Mouse (Mus musculus): Measurements from ENCODE around the gene Rps15. TPM values are rescaled to one million over a fixed set of nuclear protein-coding genes. Genes with fewer than 3 reads are reported as not detected.

Gene Rps15
- polyA plus RNA-seq, 1 experiment, result 4,761 TPM

DNA sequence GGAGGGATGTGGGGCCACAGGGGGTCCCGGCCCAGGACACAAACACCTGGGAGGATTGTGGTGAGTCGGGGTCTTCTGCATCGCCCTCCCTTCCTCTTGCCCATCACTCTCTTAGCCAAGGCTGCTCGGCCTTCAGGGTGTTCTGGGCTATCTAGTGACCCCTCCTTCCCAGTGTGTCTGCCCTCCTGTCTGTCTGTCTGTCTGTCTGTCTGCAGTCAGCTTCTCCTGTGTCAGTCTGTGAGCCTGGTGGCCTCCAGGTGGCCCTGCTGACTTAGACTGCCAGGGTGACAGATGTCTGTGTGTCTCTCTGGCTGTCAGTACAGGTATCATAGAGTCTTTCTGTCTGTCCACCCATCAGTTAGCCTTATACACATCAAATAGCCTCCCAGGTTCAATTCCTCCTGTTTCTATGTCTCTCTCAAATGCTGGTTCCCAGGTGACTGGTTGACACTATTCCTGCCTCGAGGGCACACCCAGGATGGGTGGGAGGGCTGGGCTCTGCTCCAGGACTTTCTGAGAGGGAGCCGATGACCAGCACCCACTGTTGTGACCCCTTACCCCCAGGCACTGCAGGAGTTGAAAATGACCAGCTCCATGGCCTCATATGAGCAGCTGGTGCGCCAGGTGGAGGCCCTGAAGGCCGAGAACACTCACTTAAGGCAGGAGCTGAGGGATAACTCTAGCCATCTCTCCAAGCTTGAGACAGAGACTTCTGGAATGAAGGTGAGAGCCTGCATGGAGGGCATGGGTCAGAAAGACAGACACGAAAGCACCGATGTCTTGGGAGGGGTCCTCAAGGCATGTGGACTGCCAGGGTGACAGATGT, 9.2 kb downstream of the Rps15 start:
- Histone ChIP-seq H3K36me3 (ENCODE audit: control insufficient read depth, insufficient read depth) (no peaks in the 10 kb centered on the region), H3ac (ENCODE audit: control insufficient read depth, insufficient read length) (no peak overlapping the region), H3K4me3 (no peak overlapping the region), H3K79me2 (ENCODE audit: control insufficient read depth, insufficient read depth) (no peaks in the 10 kb centered on the region), H3K4me2 (ENCODE audit: low read depth) (no peak overlapping the region), H3K27me3 (ENCODE audit: control insufficient read depth, insufficient read depth, insufficient read length) (peaks cover 47% of the 10 kb centered on the region)
- no peak for TF ChIP-seq SRF (IDR thresholded peaks at IDR 0.05; ENCODE audit: control insufficient read depth, insufficient read length, low read depth)
- no peak for TF ChIP-seq CEBPB (IDR thresholded peaks at IDR 0.05; ENCODE audit: insufficient read depth, poor library complexity, severe bottlenecking)
- TF ChIP-seq E2F4 (IDR thresholded peaks at IDR 0.05; ENCODE audit: insufficient read depth), result no peak
- TF ChIP-seq POLR2A (IDR thresholded peaks at IDR 0.05; ENCODE audit: insufficient read length, low read depth), result no peak

DNA sequence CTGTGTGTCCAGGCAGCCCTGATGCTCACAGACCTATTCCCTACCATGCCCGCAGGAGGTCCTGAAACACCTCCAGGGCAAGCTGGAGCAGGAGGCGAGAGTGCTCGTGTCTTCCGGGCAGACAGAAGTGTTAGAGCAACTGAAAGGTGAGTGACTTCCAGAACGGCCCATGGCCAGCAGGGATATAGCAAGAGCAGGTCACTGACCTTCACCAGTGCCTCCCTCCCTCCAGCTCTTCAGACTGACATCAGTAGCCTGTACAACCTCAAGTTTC, 9.8 kb downstream of the Rps15 start:
- Histone ChIP-seq H3K27me3 (ENCODE audit: control insufficient read depth, insufficient read depth, insufficient read length) (peaks cover 52% of the 10 kb centered on the region), H3K4me2 (ENCODE audit: low read depth) (peak overlapping the region; percentile 61)

DNA sequence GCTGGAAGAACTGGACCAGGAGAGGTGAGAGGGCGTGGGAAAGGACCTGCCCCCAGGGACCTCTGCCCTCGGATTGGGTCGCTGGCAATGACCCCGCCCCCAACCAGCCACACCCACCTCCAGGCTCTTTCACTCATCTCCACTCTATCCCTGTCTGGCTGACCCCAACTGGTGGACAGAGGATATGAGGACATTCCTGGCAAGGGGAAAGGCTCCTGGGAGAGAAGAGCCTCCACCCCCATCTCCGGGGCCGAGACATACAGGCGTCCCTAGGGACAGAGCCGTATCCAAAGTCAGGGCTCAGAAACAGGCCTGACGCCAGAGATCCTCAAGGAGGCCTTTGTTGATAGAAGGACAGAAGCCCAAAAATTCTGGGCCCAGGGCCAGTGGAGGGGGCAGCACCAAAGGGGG, 10.2 kb downstream of the Rps15 start:
- H3K4me3 ChIP-seq, result no peak overlapping the region
- H3K4me2 ChIP-seq (ENCODE audit: low read depth), result peak overlapping the region; percentile 61
- H3ac ChIP-seq (ENCODE audit: control insufficient read depth, insufficient read length), result no peak overlapping the region
- H3K27me3 ChIP-seq (ENCODE audit: control insufficient read depth, insufficient read depth, insufficient read length), result peaks cover 56% of the 10 kb centered on the region
- H3K79me2 ChIP-seq (ENCODE audit: control insufficient read depth, insufficient read depth), result no peaks in the 10 kb centered on the region
- no peaks in the 10 kb centered on the region for H3K36me3 ChIP-seq (ENCODE audit: control insufficient read depth, insufficient read depth)
- TF ChIP-seq USF1 (IDR thresholded peaks at IDR 0.05; ENCODE audit: low read depth) (no peak), MYOD1 (IDR thresholded peaks at IDR 0.05; ENCODE audit: control insufficient read depth in 1 of 3, insufficient read length in 2 of 3, low read depth in 2 of 3) (no peak), E2F4 (IDR thresholded peaks at IDR 0.05; ENCODE audit: insufficient read depth) (no peak), POLR2A (IDR thresholded peaks at IDR 0.05; ENCODE audit: insufficient read length, low read depth) (no peak), TCF12 (IDR thresholded peaks at IDR 0.05; ENCODE audit: insufficient read depth, poor library complexity, severe bottlenecking) (no peak), MAX (IDR thresholded peaks at IDR 0.05; ENCODE audit: low read depth) (no peak), MYOG (IDR thresholded peaks at IDR 0.05; ENCODE audit: control insufficient read depth in 1 of 3, insufficient read depth in 1 of 3, insufficient read length in 2 of 3, low read depth in 2 of 3) (no peak), CEBPB (IDR thresholded peaks at IDR 0.05; ENCODE audit: insufficient read depth, poor library complexity, severe bottlenecking) (no peak), REST (IDR thresholded peaks at IDR 0.05; ENCODE audit: insufficient read depth, insufficient read length) (no peak), SRF (IDR thresholded peaks at IDR 0.05; ENCODE audit: control insufficient read depth, insufficient read length, low read depth) (no peak), TCF3 (IDR thresholded peaks at IDR 0.05; ENCODE audit: insufficient read length, low read depth) (no peak), POLR2AphosphoS2 (IDR thresholded peaks at IDR 0.05; ENCODE audit: insufficient read length, low read depth) (no peak)

More for the DNA sequence above, 9.8 kb downstream of the Rps15 start:
- Histone ChIP-seq H3K4me3 (no peak overlapping the region), H3K36me3 (ENCODE audit: control insufficient read depth, insufficient read depth) (no peaks in the 10 kb centered on the region), H3ac (ENCODE audit: control insufficient read depth, insufficient read length) (no peak overlapping the region), H3K79me2 (ENCODE audit: control insufficient read depth, insufficient read depth) (no peaks in the 10 kb centered on the region)
- TF ChIP-seq MAX (IDR thresholded peaks at IDR 0.05; ENCODE audit: low read depth) (no peak), TCF3 (IDR thresholded peaks at IDR 0.05; ENCODE audit: insufficient read length, low read depth) (no peak), SRF (IDR thresholded peaks at IDR 0.05; ENCODE audit: control insufficient read depth, insufficient read length, low read depth) (no peak), POLR2A (IDR thresholded peaks at IDR 0.05; ENCODE audit: insufficient read length, low read depth) (no peak), POLR2AphosphoS2 (IDR thresholded peaks at IDR 0.05; ENCODE audit: insufficient read length, low read depth) (no peak), CEBPB (IDR thresholded peaks at IDR 0.05; ENCODE audit: insufficient read depth, poor library complexity, severe bottlenecking) (no peak), E2F4 (IDR thresholded peaks at IDR 0.05; ENCODE audit: insufficient read depth) (no peak), REST (IDR thresholded peaks at IDR 0.05; ENCODE audit: insufficient read depth, insufficient read length) (no peak), TCF12 (IDR thresholded peaks at IDR 0.05; ENCODE audit: insufficient read depth, poor library complexity, severe bottlenecking) (no peak), USF1 (IDR thresholded peaks at IDR 0.05; ENCODE audit: low read depth) (no peak), MYOG (IDR thresholded peaks at IDR 0.05; ENCODE audit: control insufficient read depth in 1 of 3, insufficient read depth in 1 of 3, insufficient read length in 2 of 3, low read depth in 2 of 3) (no peak), MYOD1 (IDR thresholded peaks at IDR 0.05; ENCODE audit: control insufficient read depth in 1 of 3, insufficient read length in 2 of 3, low read depth in 2 of 3) (no peak)

DNA sequence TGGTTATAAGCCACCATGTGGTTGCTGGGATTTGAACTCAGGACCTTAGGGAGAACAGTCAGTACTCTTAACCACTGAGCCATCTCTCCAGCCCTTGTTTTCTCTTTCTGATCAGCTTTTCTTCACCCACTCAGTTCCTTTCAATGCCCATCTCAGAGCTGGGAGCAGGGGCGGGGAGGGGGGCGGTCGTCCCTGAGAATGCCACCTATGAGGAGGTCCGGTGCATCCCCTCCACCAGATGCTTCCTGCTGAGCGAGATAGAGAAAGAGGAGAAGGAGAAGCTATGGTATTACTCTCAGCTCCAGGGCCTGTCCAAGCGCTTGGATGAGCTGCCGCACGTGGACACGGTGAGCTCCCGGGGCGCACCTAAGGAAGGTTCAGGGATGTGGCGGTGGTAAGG, 12.2 kb downstream of the Rps15 start:
- Histone ChIP-seq H3K79me2 (ENCODE audit: control insufficient read depth, insufficient read depth) (no peaks in the 10 kb centered on the region), H3K27me3 (ENCODE audit: control insufficient read depth, insufficient read depth, insufficient read length) (peaks cover 64% of the 10 kb centered on the region), H3ac (ENCODE audit: control insufficient read depth, insufficient read length) (no peak overlapping the region), H3K4me2 (ENCODE audit: low read depth) (no peak overlapping the region), H3K36me3 (ENCODE audit: control insufficient read depth, insufficient read depth) (no peaks in the 10 kb centered on the region), H3K4me3 (no peak overlapping the region)
- TF ChIP-seq REST (IDR thresholded peaks at IDR 0.05; ENCODE audit: insufficient read depth, insufficient read length) (no peak), TCF12 (IDR thresholded peaks at IDR 0.05; ENCODE audit: insufficient read depth, poor library complexity, severe bottlenecking) (no peak), CEBPB (IDR thresholded peaks at IDR 0.05; ENCODE audit: insufficient read depth, poor library complexity, severe bottlenecking) (no peak), E2F4 (IDR thresholded peaks at IDR 0.05; ENCODE audit: insufficient read depth) (no peak), MYOD1 (IDR thresholded peaks at IDR 0.05; ENCODE audit: control insufficient read depth in 1 of 3, insufficient read length in 2 of 3, low read depth in 2 of 3) (no peak), SRF (IDR thresholded peaks at IDR 0.05; ENCODE audit: control insufficient read depth, insufficient read length, low read depth) (no peak), MAX (IDR thresholded peaks at IDR 0.05; ENCODE audit: low read depth) (no peak), POLR2AphosphoS2 (IDR thresholded peaks at IDR 0.05; ENCODE audit: insufficient read length, low read depth) (no peak), POLR2A (IDR thresholded peaks at IDR 0.05; ENCODE audit: insufficient read length, low read depth) (no peak), TCF3 (IDR thresholded peaks at IDR 0.05; ENCODE audit: insufficient read length, low read depth) (no peak), USF1 (IDR thresholded peaks at IDR 0.05; ENCODE audit: low read depth) (no peak), MYOG (IDR thresholded peaks at IDR 0.05; ENCODE audit: control insufficient read depth in 1 of 3, insufficient read depth in 1 of 3, insufficient read length in 2 of 3, low read depth in 2 of 3) (no peak)
